Mouse (Mus musculus): ENCODE measurements around the gene Muc5b. TPM values are rescaled to one million over a fixed set of nuclear protein-coding genes. Genes with fewer than 3 reads are reported as not detected.

The Muc5b gene
- polyA plus RNA-seq, 1 experiment from 2014 or later = 0.01 TPM

DNA sequence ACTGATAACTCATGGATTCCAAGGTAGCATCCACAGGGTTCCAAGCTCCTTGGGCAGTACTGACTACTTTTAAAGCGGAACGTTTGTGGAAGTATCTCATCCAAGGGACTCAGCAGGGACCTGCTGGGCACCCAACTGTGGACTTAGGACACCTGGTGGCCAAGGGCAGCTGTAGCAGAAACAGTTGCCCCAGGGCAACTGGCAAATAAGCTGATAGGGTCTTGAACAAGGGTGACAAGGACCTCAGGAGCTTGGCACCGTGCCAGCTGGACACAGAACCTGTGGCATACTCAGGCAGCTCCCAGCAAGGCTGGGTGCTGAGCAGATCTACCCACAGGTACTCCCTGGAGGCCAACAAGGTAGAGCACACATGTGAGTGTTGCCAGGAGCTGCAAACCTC, 20.6 kb upstream of the Muc5b start:
- Histone ChIP-seq H3K36me3 (ENCODE audit: control insufficient read depth, insufficient read depth, low read length) (no peaks in the 10 kb centered on the region), H3K4me3 (ENCODE audit: low read depth, low read length) (no peak overlapping the region), H3K27me3 (replicated peaks; ENCODE audit: control insufficient read depth, insufficient read depth, low read length) (no peaks in the 10 kb centered on the region), H3K4me1 (replicated peaks; ENCODE audit: control insufficient read depth, insufficient read depth, low read length) (no peaks in the 10 kb centered on the region), H3K9me3 (ENCODE audit: control insufficient read depth, low read length) (no peaks in the 10 kb centered on the region), H3K27ac (ENCODE audit: low read depth) (no peak overlapping the region), H3K9ac (ENCODE audit: low read length) (no peak overlapping the region), H3K4me2 (ENCODE audit: low read length) (no peak overlapping the region)
- DNase-seq (ENCODE audit: low spot score) = no peak
- ATAC-seq (replicated peaks; ENCODE audit: low FRiP score, low TSS enrichment, low read depth) = no peak
- WGBS = 74% methylated on average over 3 of the region's 3 CpGs

DNA sequence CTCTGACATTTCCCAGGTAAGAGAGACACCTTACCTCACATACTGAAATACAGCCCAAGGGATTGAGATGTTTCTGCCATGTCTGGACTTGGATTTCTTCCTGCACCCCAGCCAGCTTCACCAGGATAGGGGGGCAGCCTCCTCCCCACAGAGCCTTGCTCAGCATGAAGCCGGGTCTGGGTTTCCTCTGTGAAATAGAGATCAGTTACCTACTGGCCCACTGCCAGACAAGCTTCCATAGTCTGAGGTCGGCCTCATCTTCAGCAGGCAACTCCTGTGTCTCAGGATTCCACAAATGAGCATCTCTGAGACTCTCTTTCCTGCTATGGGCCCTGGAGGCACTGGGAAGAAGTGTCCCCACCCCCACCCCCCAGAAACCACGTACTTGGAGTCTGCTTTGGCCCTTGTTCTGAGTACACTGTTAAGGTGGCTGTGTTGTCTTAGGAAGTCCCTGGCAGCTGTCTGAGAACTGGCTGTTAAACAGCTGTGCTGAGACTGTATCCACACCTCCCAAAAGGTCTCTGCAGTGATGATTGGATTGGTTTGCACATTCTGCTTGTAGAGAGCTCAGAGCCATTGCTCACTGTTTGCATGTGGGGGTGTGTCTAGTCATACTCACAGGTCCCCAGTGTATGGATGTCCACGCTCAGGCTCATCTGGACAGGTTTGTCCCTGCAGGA, 16.1 kb upstream of the Muc5b start:
- Histone ChIP-seq H3K9ac (ENCODE audit: low read length) (no peak overlapping the region), H3K4me2 (ENCODE audit: low read length) (no peak overlapping the region), H3K27ac (ENCODE audit: low read depth) (no peak overlapping the region), H3K36me3 (ENCODE audit: control insufficient read depth, insufficient read depth, low read length) (no peaks in the 10 kb centered on the region), H3K9me3 (ENCODE audit: control insufficient read depth, low read length) (no peaks in the 10 kb centered on the region), H3K4me3 (ENCODE audit: low read depth, low read length) (no peak overlapping the region), H3K4me1 (replicated peaks; ENCODE audit: control insufficient read depth, insufficient read depth, low read length) (no peaks in the 10 kb centered on the region), H3K27me3 (replicated peaks; ENCODE audit: control insufficient read depth, insufficient read depth, low read length) (no peaks in the 10 kb centered on the region)
- 0 out of 2 replicates have a peak, but pooled peaks have one; percentile 40 for ATAC-seq (replicated peaks; ENCODE audit: low FRiP score, low TSS enrichment, low read depth)
- WGBS = 39% methylated on average over 4 of the region's 4 CpGs
- no peak for DNase-seq (ENCODE audit: low spot score)

DNA sequence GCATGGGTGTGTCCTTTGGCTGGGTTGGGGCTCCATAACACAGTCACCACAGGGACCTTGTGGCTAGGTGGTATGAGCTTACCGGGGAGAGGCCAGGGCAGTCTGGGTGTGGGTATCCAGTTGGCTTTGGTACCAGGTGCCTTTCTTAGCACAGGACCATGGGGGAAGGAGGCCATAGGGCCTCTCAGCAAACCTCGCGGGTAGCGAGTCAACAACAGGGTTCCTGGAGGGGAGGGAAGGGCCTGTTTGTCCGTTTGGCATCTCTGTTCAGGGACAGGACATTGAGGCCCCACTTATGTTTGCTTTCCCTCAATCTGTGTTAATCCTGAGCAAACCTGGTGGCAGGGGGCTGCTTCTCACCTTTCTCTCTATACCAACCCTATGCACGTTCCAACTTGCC, 15.2 kb upstream of the Muc5b start:
- no peak overlapping the region for H3K27ac ChIP-seq (ENCODE audit: low read depth)
- no peaks in the 10 kb centered on the region for H3K27me3 ChIP-seq (replicated peaks; ENCODE audit: control insufficient read depth, insufficient read depth, low read length)
- no peaks in the 10 kb centered on the region for H3K4me1 ChIP-seq (replicated peaks; ENCODE audit: control insufficient read depth, insufficient read depth, low read length)
- H3K36me3 ChIP-seq (ENCODE audit: control insufficient read depth, insufficient read depth, low read length) = no peaks in the 10 kb centered on the region
- ATAC-seq (replicated peaks; ENCODE audit: low FRiP score, low TSS enrichment, low read depth) = no peak
- no peak overlapping the region for H3K4me2 ChIP-seq (ENCODE audit: low read length)
- no peak overlapping the region for H3K4me3 ChIP-seq (ENCODE audit: low read depth, low read length)
- H3K9me3 ChIP-seq (ENCODE audit: control insufficient read depth, low read length) = no peaks in the 10 kb centered on the region
- DNase-seq (ENCODE audit: low spot score) = no peak
- 77% methylated on average over 6 of the region's 6 CpGs for WGBS
- no peak overlapping the region for H3K9ac ChIP-seq (ENCODE audit: low read length)

DNA sequence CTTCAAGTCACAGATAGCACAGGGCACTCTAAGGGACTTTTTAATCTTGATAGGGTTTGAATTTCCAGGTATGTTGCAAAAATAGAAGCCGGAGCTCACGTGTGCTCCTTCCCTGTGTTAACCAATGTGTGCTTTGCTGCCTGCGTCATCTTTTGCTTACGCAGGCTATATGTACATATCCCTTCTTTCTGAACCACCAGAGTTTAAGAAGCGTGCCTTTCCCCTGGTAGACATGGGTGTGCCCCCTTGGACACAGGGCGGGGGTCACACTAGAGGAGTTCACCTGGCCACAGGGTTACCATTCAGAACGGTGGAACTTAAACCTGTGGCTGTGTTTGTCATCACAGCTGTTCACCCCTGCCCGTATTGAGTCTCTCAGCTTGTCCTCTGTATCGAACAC, 14.5 kb upstream of the Muc5b start:
- Histone ChIP-seq H3K9me3 (ENCODE audit: control insufficient read depth, low read length) (no peaks in the 10 kb centered on the region), H3K4me3 (ENCODE audit: low read depth, low read length) (no peak overlapping the region), H3K36me3 (ENCODE audit: control insufficient read depth, insufficient read depth, low read length) (no peaks in the 10 kb centered on the region), H3K4me2 (ENCODE audit: low read length) (no peak overlapping the region), H3K4me1 (replicated peaks; ENCODE audit: control insufficient read depth, insufficient read depth, low read length) (no peaks in the 10 kb centered on the region), H3K27ac (ENCODE audit: low read depth) (no peak overlapping the region), H3K9ac (ENCODE audit: low read length) (no peak overlapping the region), H3K27me3 (replicated peaks; ENCODE audit: control insufficient read depth, insufficient read depth, low read length) (no peaks in the 10 kb centered on the region)
- no peak for DNase-seq (ENCODE audit: low spot score)
- no peak for ATAC-seq (replicated peaks; ENCODE audit: low FRiP score, low TSS enrichment, low read depth)
- 83% methylated on average over 9 of the region's 9 CpGs for WGBS

DNA sequence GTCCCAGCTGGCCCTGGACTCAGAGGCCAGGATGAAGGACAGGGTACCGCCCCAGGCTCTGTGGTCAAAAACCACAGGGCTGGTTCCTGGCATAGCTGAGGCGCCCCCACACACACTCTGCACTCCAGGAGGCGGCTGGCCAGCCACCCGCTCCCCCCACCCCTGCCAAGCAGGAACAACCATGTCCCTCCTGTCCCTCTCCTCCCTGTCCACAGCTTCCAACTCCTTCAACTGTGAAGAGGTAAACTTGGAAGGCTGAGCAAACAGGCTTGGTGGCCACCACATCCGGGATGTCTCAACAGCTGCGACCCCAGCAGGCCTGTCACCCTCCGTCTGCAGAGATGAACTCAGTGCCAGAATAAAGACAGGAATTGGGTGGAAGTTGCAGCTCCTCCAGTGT, 2.9 kb upstream of the Muc5b start:
- no peaks in the 10 kb centered on the region; the same call in 1 of the 2 replicates for H3K4me1 ChIP-seq (replicated peaks; ENCODE audit: control insufficient read depth, insufficient read depth, low read length)
- H3K9me3 ChIP-seq (ENCODE audit: control insufficient read depth, low read length) = no peaks in the 10 kb centered on the region
- H3K9ac ChIP-seq (ENCODE audit: low read length) = no peak overlapping the region
- DNase-seq (ENCODE audit: low spot score) (no peak), ATAC-seq (replicated peaks; ENCODE audit: low FRiP score, low TSS enrichment, low read depth) (no peak)
- H3K36me3 ChIP-seq (ENCODE audit: control insufficient read depth, insufficient read depth, low read length) = no peaks in the 10 kb centered on the region
- no peaks in the 10 kb centered on the region for H3K27me3 ChIP-seq (replicated peaks; ENCODE audit: control insufficient read depth, insufficient read depth, low read length)
- no peak overlapping the region for H3K4me2 ChIP-seq (ENCODE audit: low read length)
- no peak overlapping the region for H3K27ac ChIP-seq (ENCODE audit: low read depth)
- no peak overlapping the region for H3K4me3 ChIP-seq (ENCODE audit: low read depth, low read length)
- WGBS = 81% methylated on average over 7 of the region's 7 CpGs

DNA sequence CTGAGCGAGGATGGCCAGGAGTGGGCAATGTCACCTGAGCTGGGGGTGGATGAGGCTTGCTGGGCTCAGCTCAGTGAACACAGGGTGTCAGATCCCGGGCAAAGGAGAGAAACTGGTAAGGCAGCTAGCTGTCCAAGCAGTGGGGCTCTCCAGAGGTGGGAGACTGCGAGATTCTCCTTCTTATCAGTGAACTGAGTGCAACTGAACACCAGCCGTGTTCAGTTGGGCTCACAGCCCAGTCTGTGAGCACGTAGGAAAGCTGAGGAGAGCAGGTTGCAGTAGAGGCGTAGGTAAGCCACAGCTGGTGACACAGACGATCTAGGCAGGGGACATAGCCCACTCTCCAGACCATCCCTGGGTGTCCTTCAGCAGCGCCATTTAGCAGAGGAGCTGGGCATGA, 2.4 kb upstream of the Muc5b start:
- H3K4me2 ChIP-seq (ENCODE audit: low read length) = no peak overlapping the region
- DNase-seq (ENCODE audit: low spot score) (no peak), ATAC-seq (replicated peaks; ENCODE audit: low FRiP score, low TSS enrichment, low read depth) (no peak)
- H3K9me3 ChIP-seq (ENCODE audit: control insufficient read depth, low read length) = no peaks in the 10 kb centered on the region
- no peak overlapping the region for H3K9ac ChIP-seq (ENCODE audit: low read length)
- no peaks in the 10 kb centered on the region for H3K36me3 ChIP-seq (ENCODE audit: control insufficient read depth, insufficient read depth, low read length)
- no peak overlapping the region for H3K27ac ChIP-seq (ENCODE audit: low read depth)
- 72% methylated on average over 8 of the region's 8 CpGs for WGBS
- no peak overlapping the region for H3K4me3 ChIP-seq (ENCODE audit: low read depth, low read length)
- no peaks in the 10 kb centered on the region for H3K27me3 ChIP-seq (replicated peaks; ENCODE audit: control insufficient read depth, insufficient read depth, low read length)
- H3K4me1 ChIP-seq (replicated peaks; ENCODE audit: control insufficient read depth, insufficient read depth, low read length) = no peaks in the 10 kb centered on the region; the same call in 1 of the 2 replicates

DNA sequence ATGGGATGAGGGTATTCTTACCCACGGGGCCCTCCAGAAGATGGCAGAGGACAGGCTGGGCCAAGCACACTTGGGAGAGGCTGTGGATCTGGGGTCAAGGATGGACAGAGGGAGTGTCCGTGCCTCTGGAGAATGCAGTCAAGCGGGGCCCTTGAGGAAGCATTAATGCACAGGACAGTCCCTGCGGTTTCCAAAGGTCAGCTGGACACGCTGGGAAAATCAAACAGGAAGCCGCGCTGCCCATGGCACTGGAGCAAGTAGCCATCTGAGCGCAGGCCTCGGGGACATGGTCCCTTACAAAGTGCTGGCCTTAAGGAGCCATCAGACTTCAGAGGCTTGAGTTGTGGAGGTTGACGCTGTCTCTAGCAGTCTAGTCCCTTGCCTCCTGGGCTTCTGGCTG, 1.5 kb downstream of the Muc5b start:
- Histone ChIP-seq H3K27me3 (replicated peaks; ENCODE audit: control insufficient read depth, insufficient read depth, low read length) (no peaks in the 10 kb centered on the region), H3K4me2 (ENCODE audit: low read length) (no peak overlapping the region), H3K9ac (ENCODE audit: low read length) (no peak overlapping the region), H3K4me1 (replicated peaks; ENCODE audit: control insufficient read depth, insufficient read depth, low read length) (no peaks in the 10 kb centered on the region; the same call in 1 of the 2 replicates), H3K9me3 (ENCODE audit: control insufficient read depth, low read length) (no peaks in the 10 kb centered on the region), H3K4me3 (ENCODE audit: low read depth, low read length) (no peak overlapping the region), H3K36me3 (ENCODE audit: control insufficient read depth, insufficient read depth, low read length) (no peaks in the 10 kb centered on the region), H3K27ac (ENCODE audit: low read depth) (no peak overlapping the region)
- WGBS = 85% methylated on average over 10 of the region's 10 CpGs
- no peak for ATAC-seq (replicated peaks; ENCODE audit: low FRiP score, low TSS enrichment, low read depth)
- no peak for DNase-seq (ENCODE audit: low spot score)

DNA sequence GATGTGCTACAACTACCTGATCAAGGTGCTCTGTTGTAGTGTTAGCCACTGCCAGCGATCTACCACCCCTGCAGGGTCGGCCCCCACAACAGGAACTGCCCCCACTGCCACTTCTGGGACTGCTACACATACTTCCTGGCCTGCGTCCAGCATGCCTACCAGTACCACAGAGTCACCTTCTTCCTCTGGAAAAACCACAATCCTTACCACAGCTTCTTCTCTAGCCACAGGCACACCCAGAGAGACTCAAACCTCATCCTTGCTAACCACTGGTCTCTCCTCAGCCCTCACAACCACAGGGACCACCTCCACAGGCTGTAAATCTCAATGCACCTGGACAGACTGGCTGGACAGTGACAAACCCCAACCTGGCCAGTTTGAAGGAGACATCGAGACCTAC, 22.2 kb downstream of the Muc5b start:
- H3K4me2 ChIP-seq (ENCODE audit: low read length) = no peak overlapping the region
- WGBS = 85% methylated on average over 4 of the region's 4 CpGs
- ATAC-seq (replicated peaks; ENCODE audit: low FRiP score, low TSS enrichment, low read depth) = no peak

DNA sequence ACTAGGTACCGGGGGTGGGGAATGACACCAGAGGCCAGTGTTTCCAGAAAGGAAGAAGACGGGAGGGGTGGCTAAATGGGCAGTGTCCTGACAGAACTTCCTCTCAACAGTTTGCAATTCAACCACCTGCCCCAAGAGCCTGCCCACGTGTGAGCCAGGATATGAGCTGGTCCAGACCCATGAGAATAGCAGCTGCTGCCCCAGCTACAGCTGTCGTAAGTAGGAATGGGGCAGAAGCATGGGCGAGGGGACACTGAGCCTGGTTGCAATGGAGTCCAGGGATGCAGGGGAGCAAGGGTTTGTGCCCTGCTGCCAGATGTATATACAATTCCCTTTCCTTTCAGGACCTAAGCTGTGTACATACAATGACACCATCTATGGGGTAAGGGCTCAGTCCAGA, 30.8 kb downstream of the Muc5b start:
- Histone ChIP-seq H3K4me3 (ENCODE audit: low read depth, low read length) (no peak overlapping the region), H3K9ac (ENCODE audit: low read length) (no peak overlapping the region), H3K4me2 (ENCODE audit: low read length) (no peak overlapping the region), H3K27me3 (replicated peaks; ENCODE audit: control insufficient read depth, insufficient read depth, low read length) (no peaks in the 10 kb centered on the region), H3K9me3 (ENCODE audit: control insufficient read depth, low read length) (no peaks in the 10 kb centered on the region), H3K27ac (ENCODE audit: low read depth) (no peak overlapping the region), H3K36me3 (ENCODE audit: control insufficient read depth, insufficient read depth, low read length) (0 out of 2 replicates have a peak, but pooled peaks cover 12% of the 10 kb centered on the region), H3K4me1 (replicated peaks; ENCODE audit: control insufficient read depth, insufficient read depth, low read length) (no peaks in the 10 kb centered on the region)
- WGBS = 61% methylated on average over 5 of the region's 5 CpGs
- ATAC-seq (replicated peaks; ENCODE audit: low FRiP score, low TSS enrichment, low read depth) = no peak
- no peak for DNase-seq (ENCODE audit: low spot score)

More for the DNA sequence above, 22.2 kb downstream of the Muc5b start:
- Histone ChIP-seq H3K27me3 (replicated peaks; ENCODE audit: control insufficient read depth, insufficient read depth, low read length) (no peaks in the 10 kb centered on the region), H3K4me3 (ENCODE audit: low read depth, low read length) (no peak overlapping the region), H3K36me3 (ENCODE audit: control insufficient read depth, insufficient read depth, low read length) (no peaks in the 10 kb centered on the region), H3K4me1 (replicated peaks; ENCODE audit: control insufficient read depth, insufficient read depth, low read length) (no peaks in the 10 kb centered on the region), H3K9ac (ENCODE audit: low read length) (no peak overlapping the region), H3K9me3 (ENCODE audit: control insufficient read depth, low read length) (no peaks in the 10 kb centered on the region), H3K27ac (ENCODE audit: low read depth) (no peak overlapping the region)
- no peak for DNase-seq (ENCODE audit: low spot score)
